Mouse (Mus musculus) G1E (cell line): ENCODE data around the gene Adamts12. TPM values are rescaled to one million over a fixed set of nuclear protein-coding genes. Genes with fewer than 3 reads are reported as not detected.

Experiments used
- ATAC-seq: 2 replicates; pipeline ENCODE4 v1.8.0; 2016; ENCODE audit warnings: mild to moderate bottlenecking; ENCODE audit not compliant: insufficient number of reproducible peaks, poor library complexity, low FRiP score, severe bottlenecking; ENCODE audit errors: extremely low read depth
- DNase-seq: peaks from one replicate; pipeline ENCODE4 v3.0.0; 2012; ENCODE audit warnings: low spot score
- H3K27me3 ChIP-seq: 2 replicates; pipeline ENCODE4 v1.6.1; 2012; ENCODE audit warnings: mild to moderate bottlenecking, low read length, inconsistent platforms; ENCODE audit not compliant: insufficient read depth
- H3K36me3 ChIP-seq: replicated peaks from 2 replicates; pipeline ENCODE3; 2012; ENCODE audit warnings: mild to moderate bottlenecking, inconsistent platforms
- H3K4me1 ChIP-seq: 2 replicates; pipeline ENCODE4 v1.6.1; 2012; ENCODE audit warnings: low read depth, low read length, inconsistent platforms, mixed read lengths; ENCODE audit not compliant: insufficient read depth
- H3K4me3 ChIP-seq: 2 replicates; pipeline ENCODE4 v1.5.1; 2012; ENCODE audit warnings: low read depth, mild to moderate bottlenecking, inconsistent platforms, low read length, moderate library complexity, mixed read lengths
- H3K9me3 ChIP-seq: replicated peaks from 2 replicates; pipeline ENCODE4 v1.6.1; 2012; ENCODE audit warnings: inconsistent platforms
- CTCF ChIP-seq: IDR thresholded peaks from 2 replicates; pipeline ENCODE4 v1.5.1; 2012; ENCODE audit warnings: low read depth, low read length, inconsistent platforms, mixed read lengths
- GATA1 ChIP-seq: IDR thresholded peaks from 2 replicates; pipeline ENCODE4 v1.6.1; 2012; ENCODE audit warnings: borderline replicate concordance, low read length, inconsistent platforms, mixed read lengths
- GATA2 ChIP-seq: IDR thresholded peaks from 2 replicates; pipeline ENCODE4 v1.6.1; 2012; ENCODE audit warnings: low read depth, low read length, inconsistent platforms, borderline replicate concordance
- POLR2AphosphoS5 ChIP-seq: IDR thresholded peaks from 2 replicates; pipeline ENCODE4 v1.6.1; 2012; ENCODE audit warnings: low read depth, low read length, inconsistent platforms; ENCODE audit not compliant: insufficient replicate concordance
- TAL1 ChIP-seq: conservative IDR thresholded peaks from 2 replicates; pipeline ENCODE4 v1.6.1; 2012; ENCODE audit warnings: low read depth, low read length, inconsistent platforms, mixed read lengths
- polyA plus RNA-seq: library from polyadenylated mRNA; stranded (reverse); fragments of >175 nt; gene quantifications from 2 replicates; pipeline ENCODE4 v1.2.3, GENCODE M21; 2012
- total RNA-seq, 2 experiments: library from RNA; stranded (forward) in 1 of 2; stranded (reverse) in 1 of 2; fragments of 200-1000 nt in 1 of 2; fragments of >200 nt in 1 of 2; fragmentation: Nextera tagmentation in 1 of 2; gene quantifications; 2 replicates each; pipeline ENCODE4 v1.2.3; 2014 to 2017

Adamts12 gene
- total and polyA plus RNA-seq, 3 experiments: 0.16 TPM; not detected in 2

GRCm38 (mm10) chr15:11165883-11166282 lies 101.3 kb downstream of the Adamts12 start:
- no peak for TF ChIP-seq TAL1
- no peak for TF ChIP-seq POLR2AphosphoS5
- no peak for TF ChIP-seq GATA2
- TF ChIP-seq CTCF: no peak
- TF ChIP-seq GATA1: no peak
- no peak for ATAC-seq
- Histone ChIP-seq H3K4me1 (no peaks in the 10 kb centered on the region), H3K27me3 (no peaks in the 10 kb centered on the region), H3K4me3 (no peak overlapping the region), H3K36me3 (no peaks in the 10 kb centered on the region), H3K9me3 (no peaks in the 10 kb centered on the region)
- DNase-seq: no peak

- no peaks in the 10 kb centered on the region for H3K4me1 ChIP-seq
- H3K27me3 ChIP-seq: peaks cover 2% of the 10 kb centered on the region; the same call in 1 of the 2 replicates
- no peak for TF ChIP-seq TAL1
- no peak for DNase-seq
- H3K9me3 ChIP-seq: no peaks in the 10 kb centered on the region
- H3K36me3 ChIP-seq: no peaks in the 10 kb centered on the region
- no peak for ATAC-seq
- H3K4me3 ChIP-seq: no peak overlapping the region
These were observed 109.4 kb downstream of the Adamts12 start for GRCm38 (mm10) chr15:11173884-11174470.

DNA sequence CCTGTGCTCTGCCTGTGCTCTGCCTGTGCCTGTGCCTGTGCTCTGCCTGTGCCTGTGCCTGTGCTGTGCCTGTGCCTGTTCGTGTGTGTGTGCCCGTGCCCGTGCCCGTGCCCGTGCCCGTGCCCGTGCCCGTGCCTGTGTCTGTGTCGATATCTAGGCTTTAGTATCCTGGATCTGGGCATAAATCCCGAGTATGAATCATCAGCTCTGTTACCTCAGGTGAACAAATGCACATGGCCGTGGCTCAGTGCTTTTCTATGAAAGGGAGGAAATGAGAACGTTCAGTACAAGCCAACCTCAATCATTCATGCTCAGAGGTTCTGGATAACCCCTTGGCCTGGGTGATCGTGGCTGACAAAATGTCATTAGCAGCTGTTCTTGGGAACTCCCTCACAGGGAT lies 110.3 kb downstream of the Adamts12 start:
- TF ChIP-seq POLR2AphosphoS5 (no peak), GATA1 (no peak), TAL1 (no peak), CTCF (no peak), GATA2 (no peak)
- Histone ChIP-seq H3K9me3 (no peaks in the 10 kb centered on the region), H3K4me1 (no peaks in the 10 kb centered on the region), H3K27me3 (peaks cover 2% of the 10 kb centered on the region; the same call in 1 of the 2 replicates), H3K4me3 (no peak overlapping the region), H3K36me3 (no peaks in the 10 kb centered on the region)
- no peak for DNase-seq
- no peak for ATAC-seq

DNA sequence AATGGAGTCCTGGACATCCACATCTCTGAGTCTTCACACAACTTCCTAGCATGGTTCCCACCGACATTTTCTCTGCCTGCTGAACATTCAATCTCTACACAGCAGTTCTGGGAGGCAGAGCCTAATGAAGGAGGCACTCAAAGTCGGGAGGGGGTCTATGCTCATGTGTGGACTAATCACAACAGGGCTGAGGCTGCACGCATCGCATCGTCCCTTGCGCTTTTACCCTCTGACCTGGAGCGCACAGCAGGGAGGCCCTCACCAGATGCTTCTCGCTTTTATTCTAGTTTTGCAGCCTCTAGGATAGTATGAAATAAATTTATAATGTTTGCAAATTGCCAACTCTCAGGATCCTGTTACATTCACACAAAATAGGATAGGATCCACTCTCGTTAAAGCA lies 112.9 kb downstream of the Adamts12 start:
- Histone ChIP-seq H3K4me1 (no peaks in the 10 kb centered on the region), H3K36me3 (no peaks in the 10 kb centered on the region), H3K4me3 (no peak overlapping the region), H3K9me3 (no peaks in the 10 kb centered on the region), H3K27me3 (peaks cover 2% of the 10 kb centered on the region; the same call in 1 of the 2 replicates)
- TF ChIP-seq GATA1 (no peak), CTCF (no peak), POLR2AphosphoS5 (no peak), TAL1 (no peak), GATA2 (no peak)
- ATAC-seq (no peak), DNase-seq (no peak)

DNA sequence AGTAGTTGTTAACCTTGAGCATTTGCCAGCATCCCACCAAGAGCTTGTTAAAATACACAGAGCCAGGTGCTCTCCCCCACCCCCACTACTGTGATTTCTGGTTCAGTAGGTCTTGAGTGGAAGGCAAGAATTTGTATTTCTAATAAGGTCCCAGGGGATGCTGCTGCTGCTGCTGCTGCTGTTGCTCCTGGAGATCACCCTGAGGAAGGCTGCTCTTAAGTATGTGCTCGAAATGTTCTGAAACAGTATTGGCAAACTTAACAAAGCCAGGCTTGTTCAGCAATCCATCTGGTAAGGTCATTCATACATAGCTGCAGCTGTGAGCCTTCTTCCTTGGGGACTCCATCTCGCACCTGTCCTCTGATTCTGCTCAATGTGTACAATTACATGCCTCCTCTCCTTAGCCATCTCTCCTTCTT lies 115.2 kb downstream of the Adamts12 start:
- TF ChIP-seq GATA2 (no peak), TAL1 (no peak), GATA1 (no peak), CTCF (no peak), POLR2AphosphoS5 (no peak)
- Histone ChIP-seq H3K4me1 (no peaks in the 10 kb centered on the region), H3K36me3 (no peaks in the 10 kb centered on the region), H3K4me3 (no peak overlapping the region), H3K9me3 (no peaks in the 10 kb centered on the region), H3K27me3 (peaks cover 2% of the 10 kb centered on the region; the same call in 1 of the 2 replicates)
- DNase-seq (no peak), ATAC-seq (no peak)

GRCm38 (mm10) chr15:11186711-11187110 lies 122.1 kb downstream of the Adamts12 start:
- no peaks in the 10 kb centered on the region for H3K4me1 ChIP-seq
- no peaks in the 10 kb centered on the region for H3K27me3 ChIP-seq
- no peaks in the 10 kb centered on the region for H3K36me3 ChIP-seq
- H3K4me3 ChIP-seq: no peak overlapping the region
- no peak for DNase-seq
- TF ChIP-seq TAL1: no peak
- TF ChIP-seq POLR2AphosphoS5: no peak
- TF ChIP-seq GATA2: no peak
- no peak for TF ChIP-seq CTCF
- no peak for TF ChIP-seq GATA1
- no peaks in the 10 kb centered on the region for H3K9me3 ChIP-seq
- ATAC-seq: no peak

GRCm38 (mm10) chr15:11190447-11190846 lies 125.9 kb downstream of the Adamts12 start:
- no peak overlapping the region for H3K4me3 ChIP-seq

More at GRCm38 (mm10) chr15:11190447-11190846, 125.9 kb downstream of the Adamts12 start:
- Histone ChIP-seq H3K36me3 (no peaks in the 10 kb centered on the region), H3K27me3 (no peaks in the 10 kb centered on the region), H3K9me3 (no peaks in the 10 kb centered on the region), H3K4me1 (no peaks in the 10 kb centered on the region)
- TF ChIP-seq GATA1: no peak
- no peak for TF ChIP-seq GATA2
- no peak for TF ChIP-seq TAL1
- ATAC-seq (no peak), DNase-seq (no peak)
